Mouse (Mus musculus) MEL (cell line): ENCODE results near the gene Ptger1.

ENCODE experiments used
- EP300 ChIP-seq, 2 experiments: IDR thresholded peaks; 2 replicates each; pipeline ENCODE4 v1.6.1; 2011; ENCODE audit warnings: improper control_type of control experiment in 2 of 2, low read length in 2 of 2, low read depth in 1 of 2, mild to moderate bottlenecking in 1 of 2
- NRF1 ChIP-seq: IDR thresholded peaks from 2 replicates; pipeline ENCODE4 v1.6.1; 2014; ENCODE audit warnings: low read depth, mild to moderate bottlenecking, inconsistent platforms, low read length, improper control_type of control experiment, moderate library complexity; ENCODE audit not compliant: poor library complexity, insufficient read depth, severe bottlenecking

DNA sequence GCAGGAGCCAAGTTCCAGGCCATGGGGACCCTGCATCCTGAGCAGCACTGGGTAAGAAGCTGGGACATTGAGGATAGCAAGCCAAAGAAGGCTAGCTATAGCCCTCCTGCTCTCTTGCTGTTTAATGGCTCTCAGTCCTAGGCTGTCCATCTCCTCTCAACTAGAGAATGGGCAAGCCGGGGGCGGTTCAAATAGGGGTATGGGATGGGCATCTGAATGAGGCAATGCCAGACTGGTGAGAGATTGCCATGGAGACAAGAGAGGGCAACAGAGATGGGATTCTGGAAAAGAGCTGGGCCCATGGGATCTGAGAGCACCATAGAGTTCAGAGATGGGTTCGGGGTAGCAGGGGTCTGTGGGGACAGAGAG lies 372 bp downstream of the Ptger1 start:
- TF ChIP-seq NRF1 (no peak), EP300 (IDR thresholded peaks at IDR 0.05; ENCODE audit: low read depth in 1 of 2, low read length in 2 of 2) (no peak)
